Mouse (Mus musculus) cerebellum, adult 11 months (tissue): ENCODE data around the gene Gm6993.

Experiments
- DNase-seq: peaks from one replicate; pipeline ENCODE4 v3.0.0; 2022

The Gm6993 gene

GRCm38 (mm10) chr12:31272012-31272735, 31.6 kb downstream of the Gm6993 start:
- DNase-seq: no peak

GRCm38 (mm10) chr12:31272846-31273245, 32.3 kb downstream of the Gm6993 start:
- DNase-seq: no peak

GRCm38 (mm10) chr12:31273646-31274045, 33.1 kb downstream of the Gm6993 start:
- DNase-seq: no peak

GRCm38 (mm10) chr12:31275411-31275810, 34.8 kb downstream of the Gm6993 start:
- no peak for DNase-seq

GRCm38 (mm10) chr12:31278270-31278669, 37.7 kb downstream of the Gm6993 start:
- DNase-seq: no peak

GRCm38 (mm10) chr12:31280318-31280717, 39.7 kb downstream of the Gm6993 start:
- no peak for DNase-seq

- DNase-seq: no peak
Measured at GRCm38 (mm10) chr12:31281100-31281591, 40.6 kb downstream of the Gm6993 start.

- no peak for DNase-seq
Measured at GRCm38 (mm10) chr12:31282241-31282640, 41.7 kb downstream of the Gm6993 start.

GRCm38 (mm10) chr12:31283131-31283530, 42.6 kb downstream of the Gm6993 start:
- DNase-seq: no peak

GRCm38 (mm10) chr12:31283617-31284136, 43.1 kb downstream of the Gm6993 start:
- DNase-seq: no peak

GRCm38 (mm10) chr12:31289046-31289445, 48.5 kb downstream of the Gm6993 start:
- DNase-seq: no peak
